9 mouse cellular contexts compared by ENCODE assay signal in genomic region chr11:49636449-49636848, GRCm38 (mm10). TPM values are rescaled to one million over a fixed set of nuclear protein-coding genes. Genes with fewer than 3 reads are reported as not detected.
DNase-seq lines count a peak whose midpoint lies in the region; ATAC-seq and TF ChIP-seq lines count a peak whose summit lies in the region.
"Had no signal": no experiment of that assay in that cellular context is flagged by ENCODE, and none has a peak within 500 bp of the region (broad histone marks: within the 10 kb centered on the region; RNA-seq: fewer than 3 reads in every experiment).

No protein-coding gene starts in this region.

- no peak for DNase-seq in kidney, adult 8-10 months
- peak; percentile 35 for DNase-seq in forelimb bud, embryonic 11.5 days (ENCODE audit: low read depth, low spot score)
- peak; percentile 22 for DNase-seq in midbrain, embryonic 14.5 days
- no peak for DNase-seq in adrenal gland, adult (ENCODE audit: inconsistent age in 2 of 2, low spot score in 1 of 2)
- no peak for DNase-seq in cerebellum, postnatal 4 days (ENCODE audit: low spot score in 2 of 2)

- no peaks in the 10 kb centered on the region for H3K9me3 ChIP-seq in kidney, embryonic 15.5 days (replicated peaks)
- H3K9me3 ChIP-seq in midbrain, embryonic 14.5 days (ENCODE audit: control insufficient read depth, low read length) = no peaks in the 10 kb centered on the region

- no peak overlapping the region for H3K27ac ChIP-seq in kidney, embryonic 15.5 days
- no peak overlapping the region for H3K27ac ChIP-seq in bone marrow, adult 2 months (ENCODE audit: control insufficient read depth, insufficient read depth, low read depth, low read length, poor library complexity)
- no peak overlapping the region for H3K27ac ChIP-seq in midbrain, embryonic 14.5 days (replicated peaks; ENCODE audit: low read depth, low read length)

- 6% methylated on average over 11 of the region's 11 CpGs for WGBS in kidney, embryonic 15.5 days
- 31% methylated on average over 11 of the region's 11 CpGs for WGBS in bone marrow, adult 2 months
- WGBS in midbrain, embryonic 14.5 days = 3% methylated on average over 11 of the region's 11 CpGs

- no peak for TF ChIP-seq POLR2A in bone marrow, adult 2 months (IDR thresholded peaks at IDR 0.05; ENCODE audit: borderline replicate concordance, control insufficient read depth, low read depth, low read length)

- peak; percentile 53 for TF ChIP-seq CTCF in bone marrow, adult 2 months (IDR thresholded peaks at IDR 0.05; ENCODE audit: control insufficient read depth, insufficient read depth, low read length)

- no peak overlapping the region for H3K9ac ChIP-seq in kidney, embryonic 15.5 days
- no peak overlapping the region for H3K9ac ChIP-seq in midbrain, embryonic 14.5 days (replicated peaks; ENCODE audit: low read length)

- H3K4me2 ChIP-seq in kidney, embryonic 15.5 days = peak overlapping the region; percentile 41
- peak overlapping the region; percentile 17; the same call in 1 of the 2 replicates for H3K4me2 ChIP-seq in midbrain, embryonic 14.5 days (ENCODE audit: low read length)

- no peaks in the 10 kb centered on the region for H3K36me3 ChIP-seq in kidney, embryonic 15.5 days
- no peaks in the 10 kb centered on the region for H3K36me3 ChIP-seq in midbrain, embryonic 14.5 days (ENCODE audit: control insufficient read depth, insufficient read depth, low read length)

- peaks cover 62% of the 10 kb centered on the region for H3K27me3 ChIP-seq in kidney, embryonic 15.5 days
- peaks cover 39% of the 10 kb centered on the region for H3K27me3 ChIP-seq in midbrain, embryonic 14.5 days (ENCODE audit: control insufficient read depth, insufficient read depth, low read length)

- peak; percentile 52 for ATAC-seq in kidney, embryonic 15.5 days (replicated peaks; ENCODE audit: low FRiP score)
- ATAC-seq in midbrain, embryonic 14.5 days (ENCODE audit: low FRiP score, low TSS enrichment) = no peak
- ATAC-seq in erythroblast, adult 5-6 weeks (replicated peaks; ENCODE audit: low FRiP score, poor library complexity, severe bottlenecking) = no peak

- peaks cover 20% of the 10 kb centered on the region for H3K4me1 ChIP-seq in kidney, embryonic 15.5 days
- H3K4me1 ChIP-seq in bone marrow, adult 2 months (ENCODE audit: control insufficient read depth, insufficient read depth, low read length) = no peaks in the 10 kb centered on the region
- H3K4me1 ChIP-seq in midbrain, embryonic 14.5 days (ENCODE audit: control insufficient read depth, insufficient read depth, low read length) = peaks cover 9% of the 10 kb centered on the region; the same call in 1 of the 2 replicates

- H3K4me3 ChIP-seq in kidney, embryonic 15.5 days (replicated peaks) = peak overlapping the region; percentile 10
- H3K4me3 ChIP-seq in bone marrow, adult 2 months (replicated peaks; ENCODE audit: control insufficient read depth, low read depth, low read length) = no peak overlapping the region
- H3K4me3 ChIP-seq in midbrain, embryonic 14.5 days (replicated peaks; ENCODE audit: low read depth, low read length) = no peak overlapping the region

RNA-seq across cellular contexts. Expression of gene Scgb3a1, which starts 27.0 kb away (rescaled TPM):
- not detected in 2 replicates for polyA plus RNA-seq in kidney, embryonic 15.5 days (2015; fragmentation: Nextera tagmentation; extraction: Ambion mirVana)
- 2.1 TPM in 1 of 2 replicates, not detected in the other for polyA plus RNA-seq in bone marrow, adult 2 months (2011; ENCODE audit: insufficient read depth, insufficient read length, low replicate concordance, missing spikeins)
- polyA plus RNA-seq in midbrain, embryonic 14.5 days (2014; fragmentation: Nextera tagmentation; extraction: Ambion mirVana) = not detected in 2 replicates
- total RNA-seq in erythroblast, adult 5-6 weeks (2015; ENCODE audit: low replicate concordance) = not detected in 2 replicates
- not detected in 2 replicates for total RNA-seq in erythroblast, adult 5-6 weeks (2017; ENCODE audit: low replicate concordance)
- total RNA-seq: left cerebral cortex, postnatal 14 days had no signal

RNA-seq across cellular contexts. Expression of gene Flt4, which starts 27.4 kb away (rescaled TPM):
- polyA plus RNA-seq in kidney, embryonic 15.5 days (2015; fragmentation: Nextera tagmentation; extraction: Ambion mirVana) = 8.3 and 10.1 TPM in 2 replicates
- polyA plus RNA-seq in bone marrow, adult 2 months (2011; ENCODE audit: insufficient read depth, insufficient read length, low replicate concordance, missing spikeins) = 4.3 and 4.9 TPM in 2 replicates
- polyA plus RNA-seq in midbrain, embryonic 14.5 days (2014; fragmentation: Nextera tagmentation; extraction: Ambion mirVana) = 1.1 and 2.1 TPM in 2 replicates
- total RNA-seq in erythroblast, adult 5-6 weeks (2015; ENCODE audit: low replicate concordance) = not detected in 2 replicates
- not detected in 2 replicates for total RNA-seq in erythroblast, adult 5-6 weeks (2017; ENCODE audit: low replicate concordance)

Comparison
In these comparisons a context has a peak if more than half of its experiments do, and no peak if none do; other contexts are left out.
1. DNase-seq: peak in forelimb bud, embryonic 11.5 days (single experiment) and midbrain, embryonic 14.5 days (single experiment); none in kidney, adult 8-10 months (0 of 2), adrenal gland, adult (0 of 2) and cerebellum, postnatal 4 days (0 of 2).